Mouse (Mus musculus): Measurements from ENCODE around the gene Hemk1.

DNA sequence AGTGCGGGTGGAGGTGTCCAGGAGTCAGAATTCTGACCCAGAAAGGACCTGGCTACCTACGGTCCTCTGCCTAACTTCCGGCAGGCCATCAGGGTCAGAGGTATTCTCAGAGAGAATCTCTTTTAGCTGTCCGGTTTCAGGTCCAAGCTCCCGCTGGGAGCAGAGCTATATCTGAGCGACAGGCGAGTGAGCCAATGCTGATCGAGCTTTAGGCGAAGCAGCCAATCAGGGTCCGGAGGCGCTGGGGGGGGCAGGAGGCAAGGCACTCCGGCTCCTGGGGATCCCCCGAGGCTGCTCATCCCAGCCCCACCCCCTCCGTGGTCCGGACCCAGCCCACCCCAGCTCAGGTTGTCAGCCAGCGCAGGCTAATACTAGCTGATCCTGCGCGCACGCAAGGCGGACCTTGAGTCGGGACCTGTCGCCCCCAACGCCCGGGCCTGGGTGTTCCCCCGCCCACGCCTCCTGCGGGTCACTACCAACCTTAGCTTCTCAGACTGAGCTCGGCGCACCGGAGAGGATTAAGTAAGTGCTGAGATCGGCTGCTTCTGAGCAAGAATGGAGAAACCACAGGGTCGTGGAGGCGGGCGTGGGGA is 2.2 kb upstream of the Hemk1 start, which contains the start of gene 6430571L13Rik:
- no peak for TF ChIP-seq TCF3 (IDR thresholded peaks at IDR 0.05; ENCODE audit: insufficient read length, low read depth)
- TF ChIP-seq POLR2A (IDR thresholded peaks at IDR 0.05; ENCODE audit: insufficient read length, low read depth) = no peak
- no peak for TF ChIP-seq MAX (IDR thresholded peaks at IDR 0.05; ENCODE audit: low read depth)
- no peak for TF ChIP-seq REST (IDR thresholded peaks at IDR 0.05; ENCODE audit: insufficient read depth, insufficient read length)
